Mouse (Mus musculus) CD4-positive helper T cell, adult 2 months (primary cell): ENCODE measurements at regions not wholly inside any gene's neighbourhood (a gene's known extent, or its start where the extent isn't known, plus 50 kb on each side); places are given as distances from the start of the nearest gene placed in this dataset.

ENCODE experiments used
- DNase-seq: peaks from one replicate; pipeline ENCODE4 v3.0.0-alpha.2; 2012; ENCODE audit warnings: low read depth, missing footprints, low spot score

- no peak for DNase-seq
Measured at GRCm38 (mm10) chr15:59954345-59954744, 62.1 kb downstream of the 4933412E24Rik start.

GRCm38 (mm10) chr15:59953857-59954256 is 62.6 kb downstream of the 4933412E24Rik start:
- no peak for DNase-seq

- peak; percentile 39 for DNase-seq
Measured at GRCm38 (mm10) chr15:59950617-59951216, 65.7 kb downstream of the 4933412E24Rik start.

DNA sequence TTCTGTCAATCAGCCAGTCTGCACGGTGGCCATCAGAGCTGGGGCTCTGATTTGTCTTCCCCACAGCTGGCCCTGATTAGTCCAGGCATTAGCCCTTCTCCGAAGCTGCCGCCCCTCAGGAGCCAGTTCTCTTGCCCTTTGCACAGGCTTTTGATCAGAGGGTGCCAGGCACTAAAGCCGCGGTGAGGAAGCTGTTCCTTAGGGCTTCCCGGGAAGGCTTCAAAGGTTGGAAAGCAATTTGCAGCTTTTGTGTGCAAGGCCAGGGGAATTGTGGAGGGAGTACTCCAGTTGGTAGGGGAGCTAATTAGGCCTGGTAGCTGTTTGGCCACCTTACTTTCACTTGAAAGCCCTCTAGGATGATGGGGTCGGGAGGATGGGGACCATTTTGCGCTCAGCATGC is 71.2 kb downstream of the 4933412E24Rik start:
- DNase-seq: no peak

- DNase-seq: peak; percentile 51
Measured at GRCm38 (mm10) chr15:59936486-59936885, 79.9 kb downstream of the 4933412E24Rik start.

DNA sequence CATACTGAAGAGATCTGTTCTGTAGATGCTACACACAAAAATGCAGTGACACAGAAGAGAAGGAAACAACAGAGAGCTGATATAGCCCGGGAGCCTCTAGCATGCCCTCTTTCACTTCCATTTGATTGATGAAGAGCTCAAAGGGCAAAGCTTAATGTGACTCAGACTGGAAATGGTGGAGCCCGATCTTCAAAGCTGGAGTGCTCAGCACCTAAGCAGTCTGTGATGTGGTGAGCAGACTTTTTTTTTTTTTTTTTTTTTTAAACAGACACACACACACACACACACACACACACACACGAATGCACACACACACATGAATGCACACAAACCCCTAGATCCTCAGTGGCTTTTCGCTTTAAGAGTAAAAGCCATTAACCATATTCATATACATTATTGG is 102.6 kb downstream of the 4933412E24Rik start:
- DNase-seq: peak; percentile 87

GRCm38 (mm10) chr15:59908300-59908699 is 108.1 kb downstream of the 4933412E24Rik start:
- no peak for DNase-seq

GRCm38 (mm10) chr15:59905832-59906797 is 110.3 kb downstream of the 4933412E24Rik start:
- DNase-seq: peak; percentile 51

DNA sequence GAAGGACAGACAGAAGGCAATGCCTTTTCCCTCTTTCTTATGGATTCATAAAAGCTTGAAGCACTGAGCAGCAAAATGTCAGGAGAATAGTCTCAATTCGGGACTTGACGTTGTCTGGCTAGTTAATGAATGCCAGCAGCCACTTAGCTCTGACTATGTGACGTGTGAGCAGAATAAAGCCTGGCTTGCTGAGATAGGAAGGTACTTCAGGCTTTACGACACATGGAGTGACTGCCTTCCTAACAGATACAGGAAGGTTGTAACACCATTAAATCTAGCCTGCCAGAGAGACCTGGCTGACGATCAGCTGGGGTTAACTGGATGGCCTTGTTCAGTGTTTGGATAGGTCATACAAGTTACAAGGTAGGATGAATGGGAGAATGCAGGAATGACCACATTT is 111.7 kb downstream of the 4933412E24Rik start:
- peak; percentile 7 for DNase-seq

GRCm38 (mm10) chr15:59888996-59889395 is 127.4 kb downstream of the 4933412E24Rik start:
- no peak for DNase-seq

- no peak for DNase-seq
Measured at GRCm38 (mm10) chr15:59888131-59888459, 128.3 kb downstream of the 4933412E24Rik start.

- no peak for DNase-seq
Measured at GRCm38 (mm10) chr15:59887381-59888130, 128.9 kb downstream of the 4933412E24Rik start.

- DNase-seq: no peak
Measured at GRCm38 (mm10) chr15:59886036-59886435, 130.4 kb downstream of the 4933412E24Rik start.

DNA sequence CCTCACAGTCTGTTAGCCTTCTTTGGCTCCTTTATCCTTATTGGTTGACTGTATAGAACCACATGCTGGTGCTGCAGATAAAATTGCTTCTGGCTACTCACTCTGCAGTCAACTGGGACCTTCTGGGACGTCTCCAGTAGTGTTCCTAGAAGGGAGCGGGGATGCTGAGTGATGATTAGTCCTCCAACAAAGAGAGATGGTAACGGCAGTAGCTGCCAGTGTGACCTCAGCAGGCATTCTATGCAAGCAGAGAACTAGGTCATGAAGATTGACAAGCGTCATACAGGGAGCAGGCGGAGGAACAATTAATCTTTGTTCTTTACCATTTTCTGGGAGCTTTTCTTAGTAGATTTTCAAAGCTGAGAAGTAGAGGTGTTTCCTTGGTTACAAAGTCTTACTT is 134.0 kb downstream of the 4933412E24Rik start:
- DNase-seq: no peak

- DNase-seq: no peak
Measured at GRCm38 (mm10) chr15:59880426-59880825, 136.0 kb downstream of the 4933412E24Rik start.

- no peak for DNase-seq
Measured at GRCm38 (mm10) chr15:59879311-59879710, 137.1 kb downstream of the 4933412E24Rik start.

DNA sequence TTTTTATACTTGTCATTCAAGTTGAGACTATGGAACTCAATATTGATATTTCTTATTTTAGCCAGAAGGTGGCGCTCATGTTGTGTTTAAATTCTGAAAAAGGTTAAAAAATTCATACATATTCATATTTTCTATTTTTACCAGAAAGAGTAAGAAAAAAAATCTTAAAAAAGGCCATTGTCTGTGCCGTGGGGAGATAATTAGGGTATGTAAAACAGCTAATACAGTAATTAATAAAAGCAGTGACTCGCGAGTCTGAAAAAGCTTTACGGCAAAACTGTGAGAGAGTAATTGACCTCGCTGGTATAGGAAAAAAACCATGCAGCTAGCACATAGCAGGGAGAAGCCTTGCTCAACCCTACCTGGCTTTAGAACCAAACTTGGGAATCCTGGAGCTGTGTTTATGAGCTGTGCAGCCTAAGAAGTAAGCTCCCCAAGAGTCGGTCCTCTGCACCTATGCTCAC is 140.1 kb downstream of the 4933412E24Rik start:
- DNase-seq: peak; percentile 19

DNA sequence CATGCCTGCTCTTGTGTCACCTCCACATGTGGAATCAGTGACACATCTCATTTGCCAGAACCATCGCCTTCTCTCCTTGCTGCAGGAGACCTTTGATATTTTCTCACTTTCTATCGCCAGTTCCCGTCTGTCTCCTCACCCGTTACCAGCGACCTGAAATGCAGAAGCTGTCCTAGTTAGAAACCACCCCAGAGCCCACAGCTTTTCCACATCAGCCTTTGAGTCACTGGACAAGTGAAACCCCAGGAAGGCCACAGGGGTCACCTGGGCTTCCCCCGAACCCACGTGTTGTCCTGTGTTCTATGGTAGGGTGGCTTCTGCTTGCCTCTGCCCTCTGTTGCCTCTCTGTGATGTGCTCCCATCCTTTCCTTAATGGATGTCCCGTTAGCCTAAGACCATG is 149.7 kb downstream of the 4933412E24Rik start:
- no peak for DNase-seq

GRCm38 (mm10) chr15:59864746-59865499 is 151.5 kb downstream of the 4933412E24Rik start:
- peak; percentile 32 for DNase-seq

DNA sequence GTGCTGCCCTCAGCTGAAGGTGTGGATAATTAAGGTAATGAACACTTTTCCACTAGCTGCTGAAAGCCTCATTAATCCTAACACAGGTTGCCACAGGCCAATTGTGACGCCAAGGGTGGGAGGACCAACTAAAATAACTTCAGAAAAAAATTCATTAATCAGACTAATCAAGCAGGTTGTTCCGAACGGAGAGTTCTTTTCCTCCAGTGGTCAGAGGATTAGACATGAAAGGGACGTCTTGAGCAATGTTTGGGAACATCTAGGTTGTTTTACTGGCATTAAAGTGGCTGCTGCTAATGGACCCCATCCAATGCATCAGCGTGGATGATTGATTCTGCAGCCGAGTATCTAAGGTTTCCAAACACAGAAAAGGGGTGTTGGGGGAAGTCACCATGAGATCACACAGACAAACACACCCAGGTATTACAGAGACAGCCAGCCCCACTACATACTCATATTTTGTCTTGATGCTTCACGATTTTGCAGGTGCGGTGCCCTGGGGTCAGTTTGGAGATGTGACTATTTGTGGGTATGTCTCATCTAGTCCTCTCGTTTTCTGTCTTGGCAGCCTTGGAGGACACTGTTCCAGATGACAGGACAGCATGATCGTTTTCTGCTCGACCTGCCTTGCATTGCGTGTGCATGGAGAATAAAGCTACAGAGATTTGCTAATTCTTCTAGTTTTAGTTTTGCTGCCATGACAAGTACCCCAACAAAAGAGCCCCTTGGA is 164.0 kb downstream of the 4933412E24Rik start:
- DNase-seq: no peak
